8 mouse cellular contexts compared by ENCODE assay signal in genomic region chr6:36387612-36388400, GRCm38 (mm10). TPM values are rescaled to one million over a fixed set of nuclear protein-coding genes. Genes with fewer than 3 reads are reported as not detected.
DNase-seq lines count a peak whose midpoint lies in the region; ATAC-seq and TF ChIP-seq lines count a peak whose summit lies in the region.

Chrm2 (plus strand) TSS chr6:36388084.

- no peaks in the 10 kb centered on the region for H3K36me3 ChIP-seq in kidney, postnatal 0 days (ENCODE audit: insufficient read depth, low read length)
- no peaks in the 10 kb centered on the region for H3K36me3 ChIP-seq in embryonic facial prominence, embryonic 13.5 days
- H3K36me3 ChIP-seq in heart, embryonic 16.5 days (ENCODE audit: control insufficient read depth, insufficient read depth) = no peaks in the 10 kb centered on the region
- H3K36me3 ChIP-seq in midbrain, embryonic 13.5 days = no peaks in the 10 kb centered on the region

- peak within 1 kb of the TSS; percentile 44 for H3K4me3 ChIP-seq in kidney, postnatal 0 days (replicated peaks; ENCODE audit: low read depth, low read length)
- peak within 1 kb of the TSS; percentile 50 for H3K4me3 ChIP-seq in embryonic facial prominence, embryonic 13.5 days
- peak within 1 kb of the TSS; percentile 79 for H3K4me3 ChIP-seq in heart, embryonic 16.5 days (ENCODE audit: low read length)
- peak within 1 kb of the TSS; percentile 53 for H3K4me3 ChIP-seq in left cerebral cortex, adult 2 months
- peak within 1 kb of the TSS; percentile 52 for H3K4me3 ChIP-seq in midbrain, embryonic 13.5 days (replicated peaks)

- no peak for TF ChIP-seq CTCF in kidney, postnatal 0 days (IDR thresholded peaks at IDR 0.05; ENCODE audit: low read depth)
- no peak for TF ChIP-seq CTCF in left cerebral cortex, adult 2 months (IDR thresholded peaks at IDR 0.05)

- peaks cover 9% of the 10 kb centered on the region; the same call in 1 of the 2 replicates for H3K4me1 ChIP-seq in kidney, postnatal 0 days (replicated peaks; ENCODE audit: insufficient read depth, low read length)
- H3K4me1 ChIP-seq in embryonic facial prominence, embryonic 13.5 days = peaks cover 18% of the 10 kb centered on the region
- H3K4me1 ChIP-seq in heart, embryonic 16.5 days (ENCODE audit: control insufficient read depth, insufficient read depth, low read length) = peaks cover 15% of the 10 kb centered on the region
- H3K4me1 ChIP-seq in midbrain, embryonic 13.5 days (replicated peaks) = peaks cover 19% of the 10 kb centered on the region

- 3% methylated on average over 30 of the region's 30 CpGs for WGBS in kidney, postnatal 0 days
- 2% methylated on average over 30 of the region's 30 CpGs for WGBS in embryonic facial prominence, embryonic 13.5 days
- 3% methylated on average over 30 of the region's 30 CpGs for WGBS in heart, embryonic 16.5 days
- 2% methylated on average over 30 of the region's 30 CpGs for whole genome bisulfite sequencing in midbrain, embryonic 13.5 days

- intact Hi-C loops in left cerebral cortex, adult 2 months (cut with DNase I) = loop anchor here (5.0 kb wide), 2 partner anchors 49 to 219 kb away; no protein-coding TSS in a partner anchor

- H3K27me3 ChIP-seq in kidney, postnatal 0 days (ENCODE audit: insufficient read depth, low read length) = peaks cover 28% of the 10 kb centered on the region
- peaks cover 49% of the 10 kb centered on the region for H3K27me3 ChIP-seq in embryonic facial prominence, embryonic 13.5 days
- peaks cover 4% of the 10 kb centered on the region; the same call in 1 of the 2 replicates for H3K27me3 ChIP-seq in heart, embryonic 16.5 days (ENCODE audit: control insufficient read depth, insufficient read depth, low read length)
- peaks cover 42% of the 10 kb centered on the region for H3K27me3 ChIP-seq in midbrain, embryonic 13.5 days

- no peaks in the 10 kb centered on the region for H3K9me3 ChIP-seq in kidney, postnatal 0 days (replicated peaks; ENCODE audit: low read length)
- no peaks in the 10 kb centered on the region for H3K9me3 ChIP-seq in embryonic facial prominence, embryonic 13.5 days
- H3K9me3 ChIP-seq in heart, embryonic 16.5 days (replicated peaks; ENCODE audit: control insufficient read depth, low read length) = no peaks in the 10 kb centered on the region
- H3K9me3 ChIP-seq in midbrain, embryonic 13.5 days = no peaks in the 10 kb centered on the region

- H3K27ac ChIP-seq in kidney, postnatal 0 days = no peak within 1 kb of the TSS
- H3K27ac ChIP-seq in embryonic facial prominence, embryonic 13.5 days = no peak within 1 kb of the TSS
- peak within 1 kb of the TSS; percentile 81 for H3K27ac ChIP-seq in heart, embryonic 16.5 days (ENCODE audit: low read length)
- peak within 1 kb of the TSS; percentile 67 for H3K27ac ChIP-seq in left cerebral cortex, adult 2 months
- H3K27ac ChIP-seq in midbrain, embryonic 13.5 days = no peak within 1 kb of the TSS

- peak within 1 kb of the TSS; percentile 84 for H3K4me2 ChIP-seq in kidney, postnatal 0 days (ENCODE audit: low read length)
- peak within 1 kb of the TSS; percentile 86 for H3K4me2 ChIP-seq in embryonic facial prominence, embryonic 13.5 days
- peak within 1 kb of the TSS; percentile 85 for H3K4me2 ChIP-seq in heart, embryonic 16.5 days (ENCODE audit: low read depth, low read length)
- peak within 1 kb of the TSS; percentile 83 for H3K4me2 ChIP-seq in midbrain, embryonic 13.5 days (replicated peaks)

- ATAC-seq in kidney, postnatal 0 days (replicated peaks; ENCODE audit: low FRiP score, low read depth) = no peak
- ATAC-seq in embryonic facial prominence, embryonic 13.5 days (ENCODE audit: insufficient number of reproducible peaks, insufficient read depth, low FRiP score, low TSS enrichment, low read depth) = no peak
- ATAC-seq in heart, embryonic 16.5 days (replicated peaks; ENCODE audit: extremely low read depth, insufficient read depth, low FRiP score) = peak; percentile 37; the same call in 1 of the 2 replicates
- ATAC-seq in midbrain, embryonic 13.5 days = peak; percentile 79

- H3K9ac ChIP-seq in kidney, postnatal 0 days (ENCODE audit: low read depth, low read length) = 0 out of 2 replicates have a peak within 1 kb of the TSS, but pooled peaks have one; percentile 23
- peak within 1 kb of the TSS; percentile 61 for H3K9ac ChIP-seq in embryonic facial prominence, embryonic 13.5 days
- H3K9ac ChIP-seq in heart, embryonic 16.5 days (ENCODE audit: low read length) = peak within 1 kb of the TSS; percentile 88
- peak within 1 kb of the TSS; percentile 57 for H3K9ac ChIP-seq in midbrain, embryonic 13.5 days (replicated peaks)

- DNase-seq in kidney, postnatal 0 days (ENCODE audit: low spot score) = peak; percentile 16
- no peak for DNase-seq in kidney, postnatal 14 days
- peak; percentile 39 to 45 for DNase-seq in left cerebral cortex, adult 2 months (ENCODE audit: extremely low spot score in 1 of 2, low spot score in 2 of 2)
- peak; percentile 38 for DNase-seq in testis, postnatal 10 days (ENCODE audit: low spot score)
- DNase-seq in thymus, postnatal 25 days = no peak

RNA-seq across cellular contexts. Expression of gene Chrm2, which starts in this region (rescaled TPM):
- 0.03 and 0.04 TPM in 2 replicates for polyA plus RNA-seq in kidney, postnatal 0 days (2015; fragmentation: Nextera tagmentation; extraction: Ambion mirVana)
- polyA plus RNA-seq in embryonic facial prominence, embryonic 13.5 days (2015; fragmentation: Nextera tagmentation; extraction: Ambion mirVana) = 1.7 and 2.0 TPM in 2 replicates
- 17.9 and 19.0 TPM in 2 replicates for polyA plus RNA-seq in heart, embryonic 16.5 days (2015; fragmentation: Nextera tagmentation; extraction: Ambion mirVana)
- 10 to 100 TPM; 13.4 to 13.9 TPM for total RNA-seq in left cerebral cortex, adult 2 months (2021)
- polyA plus RNA-seq in midbrain, embryonic 13.5 days (2015; fragmentation: Nextera tagmentation; extraction: Ambion mirVana) = 3.0 and 3.3 TPM in 2 replicates

Comparison
In these comparisons a context has a peak if more than half of its experiments do, and no peak if none do; other contexts are left out.
1. Peak in DNase-seq, H3K4me3 ChIP-seq, H3K9ac ChIP-seq and H3K4me2 ChIP-seq in kidney, postnatal 0 days; RNA of the gene not detected or under 1 TPM.
2. ATAC-seq: peak in heart, embryonic 16.5 days (single experiment) and midbrain, embryonic 13.5 days (single experiment); none in kidney, postnatal 0 days (single experiment) and embryonic facial prominence, embryonic 13.5 days (single experiment).
3. DNase-seq: peak in left cerebral cortex, adult 2 months (2 of 2) and testis, postnatal 10 days (single experiment); none in kidney, postnatal 14 days (single experiment) and thymus, postnatal 25 days (single experiment).
4. H3K27ac ChIP-seq: peak in heart, embryonic 16.5 days (single experiment) and left cerebral cortex, adult 2 months (single experiment); none in kidney, postnatal 0 days (single experiment), embryonic facial prominence, embryonic 13.5 days (single experiment) and midbrain, embryonic 13.5 days (single experiment).
5. H3K9ac ChIP-seq: peak in every context shown above with its lines; median percentile 88 in heart, embryonic 16.5 days; 61 in embryonic facial prominence, embryonic 13.5 days; 57 in midbrain, embryonic 13.5 days; 23 in kidney, postnatal 0 days.
6. Peak in every context shown above with its lines, with median percentiles within 50 percentile points of each other: H3K4me2 ChIP-seq and H3K4me3 ChIP-seq.